Mouse (Mus musculus): ENCODE measurements at regions not wholly inside any gene's neighbourhood (a gene's known extent, or its start where the extent isn't known, plus 50 kb on each side); places are given as distances from the start of the nearest gene placed in this dataset.

DNA sequence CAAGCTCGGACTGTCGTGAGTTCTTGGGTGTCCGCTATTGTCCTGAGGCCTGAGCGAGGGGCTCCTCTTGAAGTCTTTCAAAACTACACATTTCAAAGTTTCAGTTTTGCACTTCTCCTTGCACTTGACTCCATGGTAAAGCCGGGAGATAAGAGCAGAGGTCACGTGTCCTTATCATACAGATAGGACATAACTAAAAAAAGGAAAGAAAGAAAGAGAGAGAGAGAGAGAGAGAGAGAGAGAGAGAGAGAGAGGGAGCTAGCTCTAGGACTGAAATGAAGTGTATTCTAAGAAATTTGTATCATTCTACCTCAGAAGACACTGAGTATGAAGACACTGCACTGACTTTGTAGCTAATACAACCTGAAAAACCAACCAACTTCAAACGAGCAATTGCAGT is 114.8 kb upstream of the Spred2 start:
- H3K4me1 ChIP-seq (ENCODE audit: control insufficient read depth in 2 of 2, insufficient read depth in 2 of 2, low read length in 2 of 2, poor library complexity in 1 of 2) = peaks cover 0 to 6% of the 10 kb centered on the region in 2 experiments; a peak in 1 of 4 replicates
- no peaks in the 10 kb centered on the region for H3K36me3 ChIP-seq (ENCODE audit: control insufficient read depth, insufficient read depth, low read length, poor library complexity, severe bottlenecking)
- no peaks in the 10 kb centered on the region for H3K9me3 ChIP-seq (ENCODE audit: control insufficient read depth, insufficient read depth, low read depth, low read length)
- TF ChIP-seq CHD2 (IDR thresholded peaks at IDR 0.05; ENCODE audit: low read depth, low read length) (no peak), ZC3H11A (IDR thresholded peaks at IDR 0.05; ENCODE audit: borderline replicate concordance, low read depth, low read length) (no peak), ZNF384 (IDR thresholded peaks at IDR 0.05; ENCODE audit: low read depth, low read length) (no peak), HCFC1 (IDR thresholded peaks at IDR 0.05; ENCODE audit: borderline replicate concordance, insufficient read depth, low read length) (no peak), MAFK (IDR thresholded peaks at IDR 0.05; ENCODE audit: insufficient read depth, low read depth, low read length) (no peak)
- no peak overlapping the region for H3K4me3 ChIP-seq (ENCODE audit: insufficient read depth in 1 of 2, low read depth in 1 of 2, low read length in 2 of 2, poor library complexity in 1 of 2, severe bottlenecking in 1 of 2)
- H3K9ac ChIP-seq (ENCODE audit: insufficient read depth, low read depth, low read length, poor library complexity, severe bottlenecking) = no peak overlapping the region
- in situ Hi-C loops (cut with MboI; ENCODE audit: low sequenced_read_pairs in 2 of 2, unreplicated experiment in 2 of 2) = no loop called here
- no peak for DNase-seq (ENCODE audit: low read depth, low spot score)
- no peak overlapping the region for H3K27ac ChIP-seq (ENCODE audit: insufficient read depth, low read depth, low read length, poor library complexity, severe bottlenecking)

DNA sequence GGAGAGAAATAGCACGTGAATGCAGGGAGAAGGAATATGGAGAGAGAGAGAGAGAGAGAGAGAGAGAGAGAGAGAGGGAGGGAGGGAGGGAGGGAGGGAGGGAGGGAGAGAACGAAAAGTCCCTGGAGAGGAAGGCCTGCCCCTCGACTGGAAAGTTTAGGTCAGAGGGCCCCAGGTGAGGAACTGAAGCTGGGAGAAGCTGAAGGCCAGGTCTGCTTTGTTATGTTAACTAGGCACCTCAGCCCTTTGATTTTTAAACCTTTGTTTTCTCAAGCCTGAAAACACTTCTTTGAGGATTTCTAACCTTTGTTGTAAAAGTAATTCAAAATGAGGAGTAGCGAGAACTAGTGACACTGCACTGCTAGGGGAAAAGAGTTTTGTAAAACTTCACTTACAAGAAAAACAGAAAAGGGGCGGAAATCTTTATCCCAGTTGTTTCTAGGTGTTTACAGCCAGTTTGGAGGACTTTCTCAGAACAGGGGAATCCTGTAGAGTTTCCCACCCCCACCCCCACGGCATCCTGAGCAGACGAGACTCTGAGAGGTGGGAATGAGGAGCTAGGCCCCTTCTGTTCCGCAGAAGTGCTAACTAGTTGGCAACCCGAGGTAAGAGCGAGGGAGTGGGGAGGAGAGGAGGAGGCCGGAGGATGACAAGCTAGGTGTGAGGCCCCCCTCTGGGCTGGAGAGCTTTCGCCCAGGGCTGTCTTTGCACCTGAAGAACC is 112.7 kb upstream of the Spred2 start:
- peak; percentile 77 for DNase-seq (ENCODE audit: low read depth, low spot score)
- H3K27ac ChIP-seq (ENCODE audit: insufficient read depth, low read depth, low read length, poor library complexity, severe bottlenecking) = peak overlapping the region; percentile 69
- H3K36me3 ChIP-seq (ENCODE audit: control insufficient read depth, insufficient read depth, low read length, poor library complexity, severe bottlenecking) = no peaks in the 10 kb centered on the region
- H3K4me1 ChIP-seq (ENCODE audit: control insufficient read depth in 2 of 2, insufficient read depth in 2 of 2, low read length in 2 of 2, poor library complexity in 1 of 2) = peaks cover 0 to 6% of the 10 kb centered on the region in 2 experiments; a peak in 1 of 4 replicates
- peak overlapping the region in 1 of 2 experiments; percentile 20; a peak in 2 of 4 replicates for H3K4me3 ChIP-seq (ENCODE audit: insufficient read depth in 1 of 2, low read depth in 1 of 2, low read length in 2 of 2, poor library complexity in 1 of 2, severe bottlenecking in 1 of 2)
- in situ Hi-C loops (cut with MboI; ENCODE audit: low sequenced_read_pairs in 2 of 2, unreplicated experiment in 2 of 2) = no loop called here
- H3K9ac ChIP-seq (ENCODE audit: insufficient read depth, low read depth, low read length, poor library complexity, severe bottlenecking) = peak overlapping the region; percentile 40; the same call in 1 of the 2 replicates
- TF ChIP-seq ZNF384 (IDR thresholded peaks at IDR 0.05; ENCODE audit: low read depth, low read length) = no peak
- TF ChIP-seq ZC3H11A (IDR thresholded peaks at IDR 0.05; ENCODE audit: borderline replicate concordance, low read depth, low read length) = no peak
- no peak for TF ChIP-seq HCFC1 (IDR thresholded peaks at IDR 0.05; ENCODE audit: borderline replicate concordance, insufficient read depth, low read length)
- no peak for TF ChIP-seq CHD2 (IDR thresholded peaks at IDR 0.05; ENCODE audit: low read depth, low read length)
- TF ChIP-seq MAFK (IDR thresholded peaks at IDR 0.05; ENCODE audit: insufficient read depth, low read depth, low read length) = no peak
- no peaks in the 10 kb centered on the region for H3K9me3 ChIP-seq (ENCODE audit: control insufficient read depth, insufficient read depth, low read depth, low read length)

DNA sequence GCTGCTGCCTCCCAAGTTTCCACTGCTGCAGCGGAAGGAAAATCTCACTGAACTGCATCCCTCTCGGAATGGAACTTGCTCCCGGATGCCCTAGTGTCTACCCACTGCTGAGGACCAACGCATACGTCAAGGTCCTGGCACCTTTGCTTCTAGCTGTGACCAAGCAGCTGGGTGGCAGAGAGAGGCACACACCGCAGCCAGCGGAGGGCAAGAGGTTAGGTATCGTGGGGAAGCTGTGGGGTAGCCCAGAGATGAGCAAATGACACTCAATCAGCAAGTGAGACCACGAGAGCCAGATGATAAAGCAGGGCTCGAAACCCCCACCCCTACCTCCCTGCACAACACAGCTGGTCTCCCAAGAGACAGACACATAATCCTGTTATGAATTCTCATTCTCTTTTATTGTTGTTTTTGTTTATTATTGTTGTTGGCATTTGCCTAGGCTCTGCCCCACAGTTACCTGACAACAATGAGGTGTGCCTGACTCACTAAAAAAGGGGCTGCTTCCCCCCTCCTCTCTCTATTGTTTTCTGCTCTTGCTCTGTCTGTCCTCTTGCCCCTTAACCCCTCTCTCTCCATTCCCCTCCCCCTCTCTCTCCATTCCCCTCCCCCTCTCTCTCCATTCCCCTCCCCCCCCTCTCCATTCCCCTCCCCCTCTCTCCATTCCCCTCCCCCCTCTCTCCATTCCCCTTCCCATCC is 112.0 kb upstream of the Spred2 start:
- Histone ChIP-seq H3K4me1 (ENCODE audit: control insufficient read depth in 2 of 2, insufficient read depth in 2 of 2, low read length in 2 of 2, poor library complexity in 1 of 2) (peaks cover 0 to 6% of the 10 kb centered on the region in 2 experiments; a peak in 1 of 4 replicates), H3K9me3 (ENCODE audit: control insufficient read depth, insufficient read depth, low read depth, low read length) (no peaks in the 10 kb centered on the region), H3K9ac (ENCODE audit: insufficient read depth, low read depth, low read length, poor library complexity, severe bottlenecking) (peak overlapping the region; percentile 40; the same call in 1 of the 2 replicates), H3K36me3 (ENCODE audit: control insufficient read depth, insufficient read depth, low read length, poor library complexity, severe bottlenecking) (no peaks in the 10 kb centered on the region), H3K4me3 (ENCODE audit: insufficient read depth in 1 of 2, low read depth in 1 of 2, low read length in 2 of 2, poor library complexity in 1 of 2, severe bottlenecking in 1 of 2) (peak overlapping the region in 1 of 2 experiments; percentile 20; a peak in 2 of 4 replicates), H3K27ac (ENCODE audit: insufficient read depth, low read depth, low read length, poor library complexity, severe bottlenecking) (peak overlapping the region; percentile 69)
- no peak for DNase-seq (ENCODE audit: low read depth, low spot score)
- in situ Hi-C loops (cut with MboI; ENCODE audit: low sequenced_read_pairs in 2 of 2, unreplicated experiment in 2 of 2) = no loop called here
- TF ChIP-seq HCFC1 (IDR thresholded peaks at IDR 0.05; ENCODE audit: borderline replicate concordance, insufficient read depth, low read length) (no peak), MAFK (IDR thresholded peaks at IDR 0.05; ENCODE audit: insufficient read depth, low read depth, low read length) (no peak), ZC3H11A (IDR thresholded peaks at IDR 0.05; ENCODE audit: borderline replicate concordance, low read depth, low read length) (no peak), CHD2 (IDR thresholded peaks at IDR 0.05; ENCODE audit: low read depth, low read length) (no peak), ZNF384 (IDR thresholded peaks at IDR 0.05; ENCODE audit: low read depth, low read length) (no peak)

DNA sequence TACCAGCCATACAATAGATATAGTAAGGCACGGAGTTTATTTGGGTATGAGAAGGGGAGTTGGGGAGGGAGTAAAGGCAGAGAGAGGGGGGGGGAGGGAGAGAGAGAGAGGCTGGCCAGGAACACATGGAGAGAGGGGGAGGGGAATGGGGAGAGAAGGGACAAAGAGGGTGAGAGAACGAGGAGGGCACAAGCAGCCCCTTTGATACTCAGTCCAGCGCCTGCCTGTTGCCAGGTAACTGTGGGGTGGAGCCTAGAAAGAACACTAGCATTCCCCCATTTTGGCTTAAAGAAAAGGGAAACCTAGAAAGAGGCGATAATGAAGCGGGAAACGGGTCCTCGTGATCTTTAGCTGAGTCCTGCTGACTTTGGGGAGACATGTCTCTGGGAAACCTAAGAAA is 110.6 kb upstream of the Spred2 start:
- Histone ChIP-seq H3K4me1 (ENCODE audit: control insufficient read depth in 2 of 2, insufficient read depth in 2 of 2, low read length in 2 of 2, poor library complexity in 1 of 2) (peaks cover 0 to 6% of the 10 kb centered on the region in 2 experiments; a peak in 1 of 4 replicates), H3K9me3 (ENCODE audit: control insufficient read depth, insufficient read depth, low read depth, low read length) (no peaks in the 10 kb centered on the region), H3K9ac (ENCODE audit: insufficient read depth, low read depth, low read length, poor library complexity, severe bottlenecking) (no peak overlapping the region), H3K27ac (ENCODE audit: insufficient read depth, low read depth, low read length, poor library complexity, severe bottlenecking) (no peak overlapping the region), H3K4me3 (ENCODE audit: insufficient read depth in 1 of 2, low read depth in 1 of 2, low read length in 2 of 2, poor library complexity in 1 of 2, severe bottlenecking in 1 of 2) (no peak overlapping the region), H3K36me3 (ENCODE audit: control insufficient read depth, insufficient read depth, low read length, poor library complexity, severe bottlenecking) (no peaks in the 10 kb centered on the region)
- TF ChIP-seq MAFK (IDR thresholded peaks at IDR 0.05; ENCODE audit: insufficient read depth, low read depth, low read length) (no peak), ZC3H11A (IDR thresholded peaks at IDR 0.05; ENCODE audit: borderline replicate concordance, low read depth, low read length) (no peak), ZNF384 (IDR thresholded peaks at IDR 0.05; ENCODE audit: low read depth, low read length) (no peak), CHD2 (IDR thresholded peaks at IDR 0.05; ENCODE audit: low read depth, low read length) (no peak), HCFC1 (IDR thresholded peaks at IDR 0.05; ENCODE audit: borderline replicate concordance, insufficient read depth, low read length) (no peak)
- no peak for DNase-seq (ENCODE audit: low read depth, low spot score)
- in situ Hi-C loops (cut with MboI; ENCODE audit: low sequenced_read_pairs in 2 of 2, unreplicated experiment in 2 of 2) = no loop called here

All from ES-E14 (cell line).